Mouse (Mus musculus) C2C12 (cell line): ENCODE data around the gene Ccdc81.

Source experiments
- CEBPB ChIP-seq: IDR thresholded peaks from one replicate; pipeline ENCODE4 v1.6.1; 2011; ENCODE audit warnings: low read depth, mild to moderate bottlenecking, control low read depth, moderate library complexity
- CTCF ChIP-seq: IDR thresholded peaks from one replicate; pipeline ENCODE4 v1.5.1; 2011; ENCODE audit not compliant: control insufficient read depth, insufficient read depth, insufficient read length
- MAX ChIP-seq: IDR thresholded peaks from one replicate; pipeline ENCODE4 v1.6.1; 2011; ENCODE audit warnings: mild to moderate bottlenecking, control low read depth
- MYOD1 ChIP-seq: IDR thresholded peaks from one replicate; pipeline ENCODE4 v1.6.1; 2011; ENCODE audit warnings: low read depth; ENCODE audit not compliant: control insufficient read depth, insufficient read length
- USF1 ChIP-seq: IDR thresholded peaks from one replicate; pipeline ENCODE4 v1.6.1; 2011; ENCODE audit warnings: low read depth, mild to moderate bottlenecking, control low read depth, moderate library complexity

DNA sequence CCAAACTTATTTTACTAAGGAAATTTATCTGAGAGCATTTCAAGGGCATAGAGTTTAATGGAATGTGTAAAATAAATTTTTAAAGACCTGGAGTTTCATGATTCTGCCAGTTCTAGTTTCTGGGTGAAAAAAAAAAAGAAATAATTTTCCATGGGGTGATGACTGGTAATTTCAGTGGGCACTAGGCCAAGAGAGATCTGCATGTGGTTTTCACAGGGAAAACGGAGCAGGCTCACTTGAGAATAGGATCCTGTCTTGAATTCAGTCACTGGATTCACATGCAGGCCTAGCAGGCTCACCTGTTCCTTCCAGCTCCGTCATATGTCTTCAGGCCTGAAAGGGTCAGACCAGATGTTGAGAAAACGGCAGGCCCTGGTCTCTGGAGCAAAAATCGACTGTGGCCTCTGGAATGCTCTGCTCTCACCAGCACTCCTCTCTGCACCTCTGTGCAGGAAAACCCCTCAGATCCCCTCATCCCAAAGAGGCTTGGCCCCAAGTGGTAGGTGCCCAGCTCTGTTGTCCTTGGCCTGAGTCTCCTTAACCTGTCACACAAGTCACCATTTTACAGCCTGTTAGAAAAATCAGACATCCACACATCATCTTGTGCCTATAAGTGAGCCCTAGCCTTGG is 74.9 kb downstream of the Ccdc81 start:
- TF ChIP-seq USF1 (no peak), MYOD1 (no peak), CTCF (no peak), MAX (no peak), CEBPB (no peak)
